9 mouse cellular contexts compared by ENCODE assay signal in the genomic region with DNA sequence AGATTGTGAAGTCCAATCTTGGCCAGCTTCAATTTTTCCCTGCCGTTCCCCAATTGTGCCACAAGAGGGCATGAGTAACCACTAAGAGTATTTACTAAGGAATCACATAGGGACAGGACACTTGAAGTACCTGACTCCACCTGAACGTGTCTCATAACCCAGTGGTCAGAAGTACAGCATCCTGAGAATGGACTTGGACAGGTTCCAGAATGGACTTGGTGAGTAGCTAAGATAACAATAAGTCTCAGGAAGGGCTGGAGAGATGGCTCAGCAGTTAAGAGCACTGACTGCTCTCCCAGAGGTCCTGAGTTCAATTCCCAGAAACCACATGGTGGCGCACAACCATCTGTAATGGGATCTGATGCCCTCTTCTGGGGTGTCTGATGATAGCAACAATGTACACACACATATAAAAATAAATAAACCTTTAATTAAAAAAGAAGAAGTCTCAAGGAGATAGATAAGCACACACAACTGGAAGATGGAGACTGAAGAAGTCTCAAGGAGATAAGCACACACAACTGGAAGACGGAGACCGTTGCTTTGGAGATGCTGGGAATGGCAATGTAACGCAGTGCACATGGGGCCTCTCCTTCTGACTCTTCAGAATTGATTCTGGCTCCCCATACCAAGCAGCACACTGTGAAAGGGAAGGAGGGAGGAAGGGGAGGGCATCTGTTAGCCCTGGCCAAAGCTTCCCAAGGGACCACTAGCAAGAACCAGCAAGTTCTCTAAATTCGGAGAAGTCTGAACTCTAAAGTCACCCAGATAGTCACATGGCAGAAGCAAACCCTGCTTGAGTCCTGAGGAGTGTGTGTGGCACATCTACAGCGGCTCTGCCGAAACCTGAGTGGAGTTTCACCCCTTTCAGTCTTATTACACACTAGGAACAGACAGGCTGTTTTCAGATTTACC. TPM values are rescaled to one million over a fixed set of nuclear protein-coding genes. Genes with fewer than 3 reads are reported as not detected.
DNase-seq lines count a peak whose midpoint lies in the region; ATAC-seq and TF ChIP-seq lines count a peak whose summit lies in the region.
"Had no signal": no experiment of that assay in that cellular context is flagged by ENCODE, and none has a peak within 500 bp of the region (broad histone marks: within the 10 kb centered on the region; RNA-seq: fewer than 3 reads in every experiment).

No protein-coding gene starts in this region.

- no peaks in the 10 kb centered on the region for H3K27me3 ChIP-seq in intestine, postnatal 0 days (replicated peaks; ENCODE audit: control insufficient read depth, insufficient read depth, low read length)
- no peaks in the 10 kb centered on the region for H3K27me3 ChIP-seq in intestine, embryonic 16.5 days (replicated peaks; ENCODE audit: control insufficient read depth, insufficient read depth, low read length)
- H3K27me3 ChIP-seq in heart, postnatal 0 days (ENCODE audit: control insufficient read depth, insufficient read depth, low read length): no peaks in the 10 kb centered on the region
- H3K27me3 ChIP-seq in testis, adult 2 months (ENCODE audit: control insufficient read depth, insufficient read depth, low read length): no peaks in the 10 kb centered on the region
- H3K27me3 ChIP-seq: neural tube, embryonic 13.5 days had no signal

- H3K4me1 ChIP-seq in intestine, postnatal 0 days (replicated peaks; ENCODE audit: control insufficient read depth, insufficient read depth, low read length): no peaks in the 10 kb centered on the region; the same call in 1 of the 2 replicates
- peaks cover 6% of the 10 kb centered on the region for H3K4me1 ChIP-seq in intestine, embryonic 16.5 days (ENCODE audit: control insufficient read depth, insufficient read depth, low read length)
- 0 out of 2 replicates have a peak, but pooled peaks cover 4% of the 10 kb centered on the region for H3K4me1 ChIP-seq in heart, postnatal 0 days (ENCODE audit: control insufficient read depth, insufficient read depth)
- H3K4me1 ChIP-seq in testis, adult 2 months (ENCODE audit: control insufficient read depth, insufficient read depth, low read length): peaks cover 16% of the 10 kb centered on the region

- ATAC-seq in intestine, postnatal 0 days: peak; percentile 32; the same call in 1 of the 2 replicates
- ATAC-seq in intestine, embryonic 16.5 days: no peak
- ATAC-seq in heart, postnatal 0 days (ENCODE audit: insufficient read depth, low read depth): no peak
- peak; percentile 21; the same call in 1 of the 2 replicates for ATAC-seq in monocyte, adult 5-6 weeks (replicated peaks; ENCODE audit: insufficient number of reproducible peaks, low FRiP score, low TSS enrichment, poor library complexity, severe bottlenecking)

- peak; percentile 90 for DNase-seq in R1 (ENCODE audit: low read depth, low spot score)
- DNase-seq in cerebellum, postnatal 14 days: peak; percentile 83
- peak; percentile 72 for DNase-seq in heart, postnatal 0 days (ENCODE audit: low spot score)
- DNase-seq in left cerebral cortex, postnatal 4 days: peak; percentile 58

- no peak overlapping the region for H3K4me2 ChIP-seq in intestine, postnatal 0 days (replicated peaks; ENCODE audit: low read depth)
- no peak overlapping the region for H3K4me2 ChIP-seq in intestine, embryonic 16.5 days (ENCODE audit: low read depth, low read length)
- H3K4me2 ChIP-seq in heart, postnatal 0 days (ENCODE audit: low read depth, low read length): no peak overlapping the region
- H3K4me2 ChIP-seq: neural tube, embryonic 13.5 days had no signal

- H3K27ac ChIP-seq in intestine, postnatal 0 days (ENCODE audit: low read depth, low read length): no peak overlapping the region
- no peak overlapping the region for H3K27ac ChIP-seq in intestine, embryonic 16.5 days (ENCODE audit: low read length)
- no peak overlapping the region for H3K27ac ChIP-seq in heart, postnatal 0 days (ENCODE audit: low read depth)
- no peak overlapping the region for H3K27ac ChIP-seq in testis, adult 2 months (ENCODE audit: control insufficient read depth, insufficient read depth, low read depth, low read length)
- H3K27ac ChIP-seq: neural tube, embryonic 13.5 days had no signal

- WGBS in intestine, postnatal 0 days: 68% methylated on average over 9 of the region's 9 CpGs
- WGBS in intestine, embryonic 16.5 days: 69% methylated on average over 9 of the region's 9 CpGs
- WGBS in heart, postnatal 0 days: 62% methylated on average over 9 of the region's 9 CpGs

- no peaks in the 10 kb centered on the region for H3K9me3 ChIP-seq in intestine, postnatal 0 days (ENCODE audit: control insufficient read depth)
- no peaks in the 10 kb centered on the region for H3K9me3 ChIP-seq in intestine, embryonic 16.5 days (ENCODE audit: control insufficient read depth, low read length)
- H3K9me3 ChIP-seq in heart, postnatal 0 days (replicated peaks; ENCODE audit: control insufficient read depth, low read length): no peaks in the 10 kb centered on the region
- H3K9me3 ChIP-seq: neural tube, embryonic 13.5 days had no signal

- peak; percentile 85 for TF ChIP-seq CTCF in intestine, postnatal 0 days (IDR thresholded peaks at IDR 0.05; ENCODE audit: low read depth)
- TF ChIP-seq CTCF in heart, postnatal 0 days (IDR thresholded peaks at IDR 0.05; ENCODE audit: low read depth): peak; percentile 77
- TF ChIP-seq CTCF in testis, adult 2 months (IDR thresholded peaks at IDR 0.05; ENCODE audit: control insufficient read depth, insufficient read depth, insufficient replicate concordance, low read depth, low read length): peak; percentile 15; the same call in 1 of the 2 replicates

- TF ChIP-seq EP300 in heart, postnatal 0 days (IDR thresholded peaks at IDR 0.05; ENCODE audit: low read depth): no peak

- no peaks in the 10 kb centered on the region for H3K36me3 ChIP-seq in intestine, postnatal 0 days (ENCODE audit: control insufficient read depth, insufficient read depth)
- no peaks in the 10 kb centered on the region for H3K36me3 ChIP-seq in intestine, embryonic 16.5 days (ENCODE audit: control insufficient read depth, insufficient read depth, low read length)
- H3K36me3 ChIP-seq in heart, postnatal 0 days (replicated peaks; ENCODE audit: control insufficient read depth, insufficient read depth, low read length): no peaks in the 10 kb centered on the region
- H3K36me3 ChIP-seq in testis, adult 2 months (ENCODE audit: control insufficient read depth, insufficient read depth, low read length): no peaks in the 10 kb centered on the region
- H3K36me3 ChIP-seq: neural tube, embryonic 13.5 days had no signal

- intact Hi-C loops in left cerebral cortex, postnatal 4 days (cut with DNase I): no loop called here

- H3K9ac ChIP-seq in intestine, postnatal 0 days (ENCODE audit: low read depth, low read length): no peak overlapping the region
- H3K9ac ChIP-seq in intestine, embryonic 16.5 days (ENCODE audit: low read depth, low read length): no peak overlapping the region
- no peak overlapping the region for H3K9ac ChIP-seq in heart, postnatal 0 days (replicated peaks; ENCODE audit: low read depth, low read length)
- H3K9ac ChIP-seq: neural tube, embryonic 13.5 days had no signal

- no peak for TF ChIP-seq POLR2A in testis, adult 2 months (IDR thresholded peaks at IDR 0.05; ENCODE audit: control insufficient read depth, low read depth, low read length)

- no peak overlapping the region for H3K4me3 ChIP-seq in intestine, postnatal 0 days (ENCODE audit: low read depth, low read length)
- no peak overlapping the region for H3K4me3 ChIP-seq in intestine, embryonic 16.5 days (ENCODE audit: low read length)
- H3K4me3 ChIP-seq in heart, postnatal 0 days (ENCODE audit: low read depth, low read length): no peak overlapping the region
- no peak overlapping the region for H3K4me3 ChIP-seq in testis, adult 2 months (ENCODE audit: control insufficient read depth, low read depth, low read length)
- H3K4me3 ChIP-seq: neural tube, embryonic 13.5 days had no signal

RNA-seq across cellular contexts. Expression of a gene that starts 3.4 kb away (rescaled TPM):
- 109 and 120 TPM in 2 replicates for polyA plus RNA-seq in intestine, postnatal 0 days (2015; fragmentation: Nextera tagmentation; extraction: Ambion mirVana)
- 165 and 168 TPM in 2 replicates for polyA plus RNA-seq in intestine, embryonic 16.5 days (2015; fragmentation: Nextera tagmentation; extraction: Ambion mirVana)
- 108 and 126 TPM in 2 replicates for total RNA-seq in heart, postnatal 0 days (2014; rRNA removed; ENCODE audit: low replicate concordance)
- 88.4 and 89.4 TPM in 2 replicates for polyA plus RNA-seq in heart, postnatal 0 days (2015; fragmentation: Nextera tagmentation; extraction: Ambion mirVana)
- total RNA-seq in left cerebral cortex, postnatal 4 days (2021): 10 to 100 TPM; 53.4 to 54.4 TPM
- 125 to 137 TPM (median 130 TPM) in 3 replicates for total RNA-seq in monocyte, adult 5-6 weeks (2017)
- 27.5 and 27.6 TPM in 2 replicates for polyA plus RNA-seq in testis, adult 2 months (2012; rRNA removed)

RNA-seq across cellular contexts. Expression of a gene that starts 4.2 kb away (rescaled TPM):
- 2.0 and 2.3 TPM in 2 replicates for polyA plus RNA-seq in intestine, postnatal 0 days (2015; fragmentation: Nextera tagmentation; extraction: Ambion mirVana)
- polyA plus RNA-seq in intestine, embryonic 16.5 days (2015; fragmentation: Nextera tagmentation; extraction: Ambion mirVana): 1.9 and 2.0 TPM in 2 replicates
- 0.11 and 0.15 TPM in 2 replicates for total RNA-seq in heart, postnatal 0 days (2014; rRNA removed; ENCODE audit: low replicate concordance)
- polyA plus RNA-seq in heart, postnatal 0 days (2015; fragmentation: Nextera tagmentation; extraction: Ambion mirVana): 0.49 and 0.67 TPM in 2 replicates
- 1 to 10 TPM; 1.0 to 1.2 TPM for total RNA-seq in left cerebral cortex, postnatal 4 days (2021)
- 0.64 to 1.9 TPM (median 0.78 TPM) in 3 replicates for total RNA-seq in monocyte, adult 5-6 weeks (2017)
- polyA plus RNA-seq in testis, adult 2 months (2012; rRNA removed): 7.6 and 7.8 TPM in 2 replicates

RNA-seq across cellular contexts. Expression of a gene that starts 29.3 kb away (rescaled TPM):
- polyA plus RNA-seq in intestine, postnatal 0 days (2015; fragmentation: Nextera tagmentation; extraction: Ambion mirVana): 9.2 and 10.1 TPM in 2 replicates
- 15.0 and 16.1 TPM in 2 replicates for polyA plus RNA-seq in intestine, embryonic 16.5 days (2015; fragmentation: Nextera tagmentation; extraction: Ambion mirVana)
- total RNA-seq in heart, postnatal 0 days (2014; rRNA removed; ENCODE audit: low replicate concordance): 28.6 and 35.6 TPM in 2 replicates
- polyA plus RNA-seq in heart, postnatal 0 days (2015; fragmentation: Nextera tagmentation; extraction: Ambion mirVana): 22.5 and 23.0 TPM in 2 replicates
- total RNA-seq in left cerebral cortex, postnatal 4 days (2021): 10 to 100 TPM; 63.9 to 69.3 TPM
- 8.1 to 16.9 TPM (median 8.6 TPM) in 3 replicates for total RNA-seq in monocyte, adult 5-6 weeks (2017)
- 18.3 and 19.1 TPM in 2 replicates for polyA plus RNA-seq in testis, adult 2 months (2012; rRNA removed)

RNA-seq across cellular contexts. Expression of a gene that starts 30.1 kb away (rescaled TPM):
- polyA plus RNA-seq in intestine, postnatal 0 days (2015; fragmentation: Nextera tagmentation; extraction: Ambion mirVana): 36.4 and 38.0 TPM in 2 replicates
- 39.8 and 41.4 TPM in 2 replicates for polyA plus RNA-seq in intestine, embryonic 16.5 days (2015; fragmentation: Nextera tagmentation; extraction: Ambion mirVana)
- total RNA-seq in heart, postnatal 0 days (2014; rRNA removed; ENCODE audit: low replicate concordance): 28.0 and 64.4 TPM in 2 replicates
- polyA plus RNA-seq in heart, postnatal 0 days (2015; fragmentation: Nextera tagmentation; extraction: Ambion mirVana): 27.8 and 28.4 TPM in 2 replicates
- total RNA-seq in left cerebral cortex, postnatal 4 days (2021): 10 to 100 TPM; 29.7 to 32.6 TPM
- total RNA-seq in monocyte, adult 5-6 weeks (2017): 21.6 to 32.4 TPM (median 30.4 TPM) in 3 replicates
- polyA plus RNA-seq in testis, adult 2 months (2012; rRNA removed): 60.3 and 61.1 TPM in 2 replicates

RNA-seq across cellular contexts. Expression of a gene that starts 45.8 kb away (rescaled TPM):
- 7.5 and 7.7 TPM in 2 replicates for polyA plus RNA-seq in intestine, postnatal 0 days (2015; fragmentation: Nextera tagmentation; extraction: Ambion mirVana)
- polyA plus RNA-seq in intestine, embryonic 16.5 days (2015; fragmentation: Nextera tagmentation; extraction: Ambion mirVana): 24.6 and 24.8 TPM in 2 replicates
- total RNA-seq in heart, postnatal 0 days (2014; rRNA removed; ENCODE audit: low replicate concordance): 9.5 and 11.3 TPM in 2 replicates
- 7.9 and 8.0 TPM in 2 replicates for polyA plus RNA-seq in heart, postnatal 0 days (2015; fragmentation: Nextera tagmentation; extraction: Ambion mirVana)
- total RNA-seq in left cerebral cortex, postnatal 4 days (2021): 10 to 100 TPM; 60.0 to 64.4 TPM
- total RNA-seq in monocyte, adult 5-6 weeks (2017): 21.0 to 33.6 TPM (median 22.6 TPM) in 3 replicates
- 20.0 and 24.3 TPM in 2 replicates for polyA plus RNA-seq in testis, adult 2 months (2012; rRNA removed)

Comparison
In these comparisons a context has a peak if more than half of its experiments do, and no peak if none do; other contexts are left out.
1. ATAC-seq: peak in intestine, postnatal 0 days (single experiment) and monocyte, adult 5-6 weeks (single experiment); none in intestine, embryonic 16.5 days (single experiment) and heart, postnatal 0 days (single experiment).
2. CTCF ChIP-seq: peak in every context shown above with its lines; median percentile 85 in intestine, postnatal 0 days; 77 in heart, postnatal 0 days; 15 in testis, adult 2 months.
3. Peak in every context shown above with its lines, with median percentiles within 50 percentile points of each other: DNase-seq.